Mouse (Mus musculus): Measurements from ENCODE around the gene Scin. TPM values are rescaled to one million over a fixed set of nuclear protein-coding genes. Genes with fewer than 3 reads are reported as not detected.

Gene Scin
- polyA plus RNA-seq, 1 experiment from 2014 or later, result 0.06 TPM

GRCm38 (mm10) chr12:40102359-40102758, 31.7 kb downstream of the Scin start:
- no peaks in the 10 kb centered on the region for H3K27me3 ChIP-seq (replicated peaks)
- no peak overlapping the region for H3K27ac ChIP-seq
- no peak for ATAC-seq (replicated peaks)
- WGBS, result 94% methylated on average over 2 of the region's 2 CpGs
- H3K9me3 ChIP-seq, result no peaks in the 10 kb centered on the region
- H3K4me1 ChIP-seq, result no peaks in the 10 kb centered on the region
- no peak overlapping the region for H3K4me3 ChIP-seq
- H3K9ac ChIP-seq, result no peak overlapping the region
- no peaks in the 10 kb centered on the region for H3K36me3 ChIP-seq (replicated peaks)
- no peak overlapping the region for H3K4me2 ChIP-seq

GRCm38 (mm10) chr12:40099407-40099806, 34.6 kb downstream of the Scin start:
- ATAC-seq (replicated peaks), result no peak

GRCm38 (mm10) chr12:40097449-40097848, 36.6 kb downstream of the Scin start:
- no peak for ATAC-seq (replicated peaks)
- H3K27me3 ChIP-seq (replicated peaks), result no peaks in the 10 kb centered on the region
- no peak overlapping the region for H3K9ac ChIP-seq
- no peak overlapping the region for H3K4me3 ChIP-seq
- no peaks in the 10 kb centered on the region for H3K4me1 ChIP-seq
- H3K36me3 ChIP-seq (replicated peaks), result no peaks in the 10 kb centered on the region
- no peak overlapping the region for H3K4me2 ChIP-seq
- H3K27ac ChIP-seq, result no peak overlapping the region
- no peaks in the 10 kb centered on the region for H3K9me3 ChIP-seq
- 92% methylated on average over 4 of the region's 4 CpGs for WGBS

More at GRCm38 (mm10) chr12:40099407-40099806, 34.6 kb downstream of the Scin start:
- H3K27ac ChIP-seq, result no peak overlapping the region
- no peaks in the 10 kb centered on the region for H3K27me3 ChIP-seq (replicated peaks)
- no peaks in the 10 kb centered on the region for H3K4me1 ChIP-seq
- 84% methylated on average over 2 of the region's 2 CpGs for WGBS
- H3K4me3 ChIP-seq, result no peak overlapping the region
- H3K9me3 ChIP-seq, result no peaks in the 10 kb centered on the region
- H3K4me2 ChIP-seq, result no peak overlapping the region
- H3K9ac ChIP-seq, result no peak overlapping the region
- no peaks in the 10 kb centered on the region for H3K36me3 ChIP-seq (replicated peaks)

GRCm38 (mm10) chr12:40097023-40097422, 37.0 kb downstream of the Scin start:
- Histone ChIP-seq H3K27me3 (replicated peaks) (no peaks in the 10 kb centered on the region), H3K36me3 (replicated peaks) (no peaks in the 10 kb centered on the region), H3K4me1 (no peaks in the 10 kb centered on the region), H3K4me2 (no peak overlapping the region), H3K9ac (no peak overlapping the region), H3K9me3 (no peaks in the 10 kb centered on the region), H3K27ac (no peak overlapping the region), H3K4me3 (no peak overlapping the region)
- WGBS, result 96% methylated on average over 5 of the region's 5 CpGs
- ATAC-seq (replicated peaks), result no peak

GRCm38 (mm10) chr12:40096453-40096852, 37.6 kb downstream of the Scin start:
- ATAC-seq (replicated peaks), result no peak
- no peak overlapping the region for H3K4me3 ChIP-seq
- 90% methylated on average over 3 of the region's 3 CpGs for WGBS

GRCm38 (mm10) chr12:40090017-40090416, 44.0 kb downstream of the Scin start:
- no peaks in the 10 kb centered on the region for H3K9me3 ChIP-seq
- H3K27me3 ChIP-seq (replicated peaks), result no peaks in the 10 kb centered on the region
- no peaks in the 10 kb centered on the region for H3K4me1 ChIP-seq
- H3K4me2 ChIP-seq, result no peak overlapping the region
- ATAC-seq (replicated peaks), result no peak
- H3K27ac ChIP-seq, result no peak overlapping the region
- H3K4me3 ChIP-seq, result no peak overlapping the region
- no peak overlapping the region for H3K9ac ChIP-seq
- 84% methylated on average over 3 of the region's 3 CpGs for WGBS
- no peaks in the 10 kb centered on the region for H3K36me3 ChIP-seq (replicated peaks)

More at GRCm38 (mm10) chr12:40096453-40096852, 37.6 kb downstream of the Scin start:
- Histone ChIP-seq H3K4me1 (no peaks in the 10 kb centered on the region), H3K4me2 (no peak overlapping the region), H3K36me3 (replicated peaks) (no peaks in the 10 kb centered on the region), H3K27ac (no peak overlapping the region), H3K27me3 (replicated peaks) (no peaks in the 10 kb centered on the region), H3K9me3 (no peaks in the 10 kb centered on the region), H3K9ac (no peak overlapping the region)

GRCm38 (mm10) chr12:40085731-40086322, 48.2 kb downstream of the Scin start:
- Histone ChIP-seq H3K9me3 (no peaks in the 10 kb centered on the region), H3K36me3 (replicated peaks) (no peaks in the 10 kb centered on the region), H3K27ac (no peak overlapping the region), H3K27me3 (replicated peaks) (no peaks in the 10 kb centered on the region), H3K9ac (no peak overlapping the region), H3K4me3 (no peak overlapping the region), H3K4me1 (no peaks in the 10 kb centered on the region), H3K4me2 (no peak overlapping the region)
- ATAC-seq (replicated peaks), result peak; percentile 80
- WGBS, result 36% methylated on average over 5 of the region's 5 CpGs

- no peaks in the 10 kb centered on the region for H3K4me1 ChIP-seq
- WGBS, result 44% methylated on average over 6 of the region's 6 CpGs
- H3K4me2 ChIP-seq, result no peak overlapping the region
- no peak overlapping the region for H3K4me3 ChIP-seq
- no peaks in the 10 kb centered on the region for H3K27me3 ChIP-seq (replicated peaks)
- no peak overlapping the region for H3K27ac ChIP-seq
- H3K9me3 ChIP-seq, result no peaks in the 10 kb centered on the region
- no peak for ATAC-seq (replicated peaks)
- H3K9ac ChIP-seq, result no peak overlapping the region
- H3K36me3 ChIP-seq (replicated peaks), result no peaks in the 10 kb centered on the region
Measured at GRCm38 (mm10) chr12:40082453-40083238, 51.4 kb downstream of the Scin start.

- ATAC-seq (replicated peaks), result no peak
- 79% methylated on average over 5 of the region's 5 CpGs for WGBS
Measured at GRCm38 (mm10) chr12:40082048-40082447, 52.0 kb downstream of the Scin start.

GRCm38 (mm10) chr12:40073660-40074059, 60.4 kb downstream of the Scin start:
- Histone ChIP-seq H3K36me3 (replicated peaks) (no peaks in the 10 kb centered on the region), H3K27ac (no peak overlapping the region), H3K9ac (no peak overlapping the region), H3K4me1 (no peaks in the 10 kb centered on the region), H3K27me3 (replicated peaks) (no peaks in the 10 kb centered on the region), H3K4me3 (no peak overlapping the region), H3K4me2 (no peak overlapping the region), H3K9me3 (no peaks in the 10 kb centered on the region)
- 71% methylated on average over 5 of the region's 5 CpGs for WGBS
- no peak for ATAC-seq (replicated peaks)

More at GRCm38 (mm10) chr12:40082048-40082447, 52.0 kb downstream of the Scin start:
- Histone ChIP-seq H3K4me1 (no peaks in the 10 kb centered on the region), H3K36me3 (replicated peaks) (no peaks in the 10 kb centered on the region), H3K27ac (no peak overlapping the region), H3K4me2 (no peak overlapping the region), H3K4me3 (no peak overlapping the region), H3K27me3 (replicated peaks) (no peaks in the 10 kb centered on the region), H3K9ac (no peak overlapping the region), H3K9me3 (no peaks in the 10 kb centered on the region)

GRCm38 (mm10) chr12:40047024-40047423, 87.0 kb downstream of the Scin start:
- 67% methylated on average over 1 of the region's 1 CpGs for WGBS
- ATAC-seq (replicated peaks), result no peak
- Histone ChIP-seq H3K4me3 (no peak overlapping the region), H3K36me3 (replicated peaks) (no peaks in the 10 kb centered on the region), H3K4me1 (no peaks in the 10 kb centered on the region), H3K9me3 (no peaks in the 10 kb centered on the region), H3K4me2 (no peak overlapping the region), H3K27ac (no peak overlapping the region), H3K27me3 (replicated peaks) (no peaks in the 10 kb centered on the region), H3K9ac (no peak overlapping the region)

- no peak for ATAC-seq (replicated peaks)
- H3K4me3 ChIP-seq, result no peak overlapping the region
- H3K9me3 ChIP-seq, result no peaks in the 10 kb centered on the region
- no peak overlapping the region for H3K27ac ChIP-seq
- no peaks in the 10 kb centered on the region for H3K27me3 ChIP-seq (replicated peaks)
- no peak overlapping the region for H3K4me2 ChIP-seq
- H3K36me3 ChIP-seq (replicated peaks), result no peaks in the 10 kb centered on the region
- 84% methylated on average over 8 of the region's 8 CpGs for WGBS
- no peak overlapping the region for H3K9ac ChIP-seq
- H3K4me1 ChIP-seq, result no peaks in the 10 kb centered on the region
Measured at GRCm38 (mm10) chr12:40043816-40044585, 90.0 kb downstream of the Scin start.
